Mouse (Mus musculus): Measurements from ENCODE around the gene Pde4b. TPM values are rescaled to one million over a fixed set of nuclear protein-coding genes. Genes with fewer than 3 reads are reported as not detected.

The Pde4b gene
- polyA plus RNA-seq, 1 experiment from 2014 or later, result 49.4 TPM

GRCm38 (mm10) chr4:102570766-102571411 is 483.5 kb downstream of the Pde4b start:
- ATAC-seq (ENCODE audit: low FRiP score, low TSS enrichment) (0 out of 2 replicates have a peak, but pooled peaks have one; percentile 20), DNase-seq (peak; percentile 48)
- Histone ChIP-seq H3K4me3 (replicated peaks; ENCODE audit: low read depth, low read length) (peak overlapping the region; percentile 40), H3K27me3 (ENCODE audit: control insufficient read depth, insufficient read depth, low read length) (0 out of 2 replicates have a peak, but pooled peaks cover 9% of the 10 kb centered on the region), H3K9ac (replicated peaks; ENCODE audit: low read length) (peak overlapping the region; percentile 56), H3K4me1 (ENCODE audit: control insufficient read depth, insufficient read depth, low read length) (peaks cover 32% of the 10 kb centered on the region), H3K4me2 (ENCODE audit: low read length) (peak overlapping the region; percentile 76), H3K9me3 (ENCODE audit: control insufficient read depth, low read length) (no peaks in the 10 kb centered on the region), H3K27ac (replicated peaks; ENCODE audit: low read depth, low read length) (0 out of 2 replicates have a peak overlapping the region, but pooled peaks have one; percentile 52), H3K36me3 (ENCODE audit: control insufficient read depth, insufficient read depth, low read length) (no peaks in the 10 kb centered on the region)
- WGBS, result 3% methylated on average over 20 of the region's 20 CpGs

GRCm38 (mm10) chr4:102572031-102572430 is 484.7 kb downstream of the Pde4b start:
- no peak overlapping the region for H3K27ac ChIP-seq (replicated peaks; ENCODE audit: low read depth, low read length)
- peaks cover 29% of the 10 kb centered on the region for H3K4me1 ChIP-seq (ENCODE audit: control insufficient read depth, insufficient read depth, low read length)
- 0 out of 2 replicates have a peak, but pooled peaks cover 9% of the 10 kb centered on the region for H3K27me3 ChIP-seq (ENCODE audit: control insufficient read depth, insufficient read depth, low read length)
- DNase-seq (no peak), ATAC-seq (ENCODE audit: low FRiP score, low TSS enrichment) (no peak)
- H3K36me3 ChIP-seq (ENCODE audit: control insufficient read depth, insufficient read depth, low read length), result no peaks in the 10 kb centered on the region
- 0 out of 2 replicates have a peak overlapping the region, but pooled peaks have one; percentile 76 for H3K4me2 ChIP-seq (ENCODE audit: low read length)
- WGBS, result 82% methylated on average over 6 of the region's 6 CpGs
- no peaks in the 10 kb centered on the region for H3K9me3 ChIP-seq (ENCODE audit: control insufficient read depth, low read length)
- H3K4me3 ChIP-seq (replicated peaks; ENCODE audit: low read depth, low read length), result no peak overlapping the region
- H3K9ac ChIP-seq (replicated peaks; ENCODE audit: low read length), result no peak overlapping the region

GRCm38 (mm10) chr4:102572591-102572990 is 485.2 kb downstream of the Pde4b start:
- Histone ChIP-seq H3K4me2 (ENCODE audit: low read length) (0 out of 2 replicates have a peak overlapping the region, but pooled peaks have one; percentile 12), H3K4me1 (ENCODE audit: control insufficient read depth, insufficient read depth, low read length) (peaks cover 26% of the 10 kb centered on the region), H3K27ac (replicated peaks; ENCODE audit: low read depth, low read length) (no peak overlapping the region), H3K9me3 (ENCODE audit: control insufficient read depth, low read length) (no peaks in the 10 kb centered on the region), H3K27me3 (ENCODE audit: control insufficient read depth, insufficient read depth, low read length) (0 out of 2 replicates have a peak, but pooled peaks cover 9% of the 10 kb centered on the region), H3K9ac (replicated peaks; ENCODE audit: low read length) (no peak overlapping the region), H3K36me3 (ENCODE audit: control insufficient read depth, insufficient read depth, low read length) (no peaks in the 10 kb centered on the region), H3K4me3 (replicated peaks; ENCODE audit: low read depth, low read length) (no peak overlapping the region)
- 84% methylated on average over 3 of the region's 3 CpGs for WGBS
- DNase-seq, result no peak
- ATAC-seq (ENCODE audit: low FRiP score, low TSS enrichment), result no peak

GRCm38 (mm10) chr4:102573361-102573781 is 486.0 kb downstream of the Pde4b start:
- no peaks in the 10 kb centered on the region for H3K36me3 ChIP-seq (ENCODE audit: control insufficient read depth, insufficient read depth, low read length)
- H3K4me1 ChIP-seq (ENCODE audit: control insufficient read depth, insufficient read depth, low read length), result peaks cover 25% of the 10 kb centered on the region
- DNase-seq (no peak), ATAC-seq (ENCODE audit: low FRiP score, low TSS enrichment) (no peak)
- H3K4me3 ChIP-seq (replicated peaks; ENCODE audit: low read depth, low read length), result no peak overlapping the region
- 0 out of 2 replicates have a peak, but pooled peaks cover 9% of the 10 kb centered on the region for H3K27me3 ChIP-seq (ENCODE audit: control insufficient read depth, insufficient read depth, low read length)
- 93% methylated on average over 4 of the region's 4 CpGs for WGBS
- H3K9ac ChIP-seq (replicated peaks; ENCODE audit: low read length), result no peak overlapping the region
- no peak overlapping the region for H3K4me2 ChIP-seq (ENCODE audit: low read length)
- H3K27ac ChIP-seq (replicated peaks; ENCODE audit: low read depth, low read length), result no peak overlapping the region
- no peaks in the 10 kb centered on the region for H3K9me3 ChIP-seq (ENCODE audit: control insufficient read depth, low read length)

GRCm38 (mm10) chr4:102574226-102574625 is 486.9 kb downstream of the Pde4b start:
- Histone ChIP-seq H3K4me2 (ENCODE audit: low read length) (no peak overlapping the region), H3K9me3 (ENCODE audit: control insufficient read depth, low read length) (no peaks in the 10 kb centered on the region), H3K9ac (replicated peaks; ENCODE audit: low read length) (no peak overlapping the region), H3K27me3 (ENCODE audit: control insufficient read depth, insufficient read depth, low read length) (0 out of 2 replicates have a peak, but pooled peaks cover 9% of the 10 kb centered on the region), H3K27ac (replicated peaks; ENCODE audit: low read depth, low read length) (no peak overlapping the region), H3K36me3 (ENCODE audit: control insufficient read depth, insufficient read depth, low read length) (no peaks in the 10 kb centered on the region), H3K4me1 (ENCODE audit: control insufficient read depth, insufficient read depth, low read length) (peaks cover 17% of the 10 kb centered on the region), H3K4me3 (replicated peaks; ENCODE audit: low read depth, low read length) (no peak overlapping the region)
- no peak for ATAC-seq (ENCODE audit: low FRiP score, low TSS enrichment)
- WGBS, result 61% methylated on average over 9 of the region's 9 CpGs
- DNase-seq, result no peak

GRCm38 (mm10) chr4:102574666-102575254 is 487.4 kb downstream of the Pde4b start:
- no peak overlapping the region for H3K4me2 ChIP-seq (ENCODE audit: low read length)
- no peak overlapping the region for H3K9ac ChIP-seq (replicated peaks; ENCODE audit: low read length)
- H3K27ac ChIP-seq (replicated peaks; ENCODE audit: low read depth, low read length), result no peak overlapping the region
- no peaks in the 10 kb centered on the region for H3K9me3 ChIP-seq (ENCODE audit: control insufficient read depth, low read length)
- H3K36me3 ChIP-seq (ENCODE audit: control insufficient read depth, insufficient read depth, low read length), result no peaks in the 10 kb centered on the region
- no peak for DNase-seq
- WGBS, result 85% methylated on average over 10 of the region's 10 CpGs
- H3K27me3 ChIP-seq (ENCODE audit: control insufficient read depth, insufficient read depth, low read length), result 0 out of 2 replicates have a peak, but pooled peaks cover 9% of the 10 kb centered on the region
- peaks cover 14% of the 10 kb centered on the region for H3K4me1 ChIP-seq (ENCODE audit: control insufficient read depth, insufficient read depth, low read length)
- no peak overlapping the region for H3K4me3 ChIP-seq (replicated peaks; ENCODE audit: low read depth, low read length)
- ATAC-seq (ENCODE audit: low FRiP score, low TSS enrichment), result no peak

- Histone ChIP-seq H3K9me3 (ENCODE audit: control insufficient read depth, low read length) (no peaks in the 10 kb centered on the region), H3K4me3 (replicated peaks; ENCODE audit: low read depth, low read length) (no peak overlapping the region), H3K36me3 (ENCODE audit: control insufficient read depth, insufficient read depth, low read length) (no peaks in the 10 kb centered on the region), H3K27me3 (ENCODE audit: control insufficient read depth, insufficient read depth, low read length) (0 out of 2 replicates have a peak, but pooled peaks cover 5% of the 10 kb centered on the region), H3K4me2 (ENCODE audit: low read length) (no peak overlapping the region), H3K27ac (replicated peaks; ENCODE audit: low read depth, low read length) (no peak overlapping the region), H3K9ac (replicated peaks; ENCODE audit: low read length) (no peak overlapping the region), H3K4me1 (ENCODE audit: control insufficient read depth, insufficient read depth, low read length) (peaks cover under 1% of the 10 kb centered on the region; the same call in 1 of the 2 replicates)
- WGBS, result 90% methylated on average over 6 of the region's 6 CpGs
- DNase-seq, result no peak
- ATAC-seq (ENCODE audit: low FRiP score, low TSS enrichment), result no peak
These were observed 488.8 kb downstream of the Pde4b start for GRCm38 (mm10) chr4:102576109-102576508.

GRCm38 (mm10) chr4:102577636-102578035 is 490.3 kb downstream of the Pde4b start:
- H3K4me2 ChIP-seq (ENCODE audit: low read length), result no peak overlapping the region
- no peak for DNase-seq
- H3K9ac ChIP-seq (replicated peaks; ENCODE audit: low read length), result no peak overlapping the region
- no peak overlapping the region for H3K27ac ChIP-seq (replicated peaks; ENCODE audit: low read depth, low read length)
- no peaks in the 10 kb centered on the region for H3K27me3 ChIP-seq (ENCODE audit: control insufficient read depth, insufficient read depth, low read length)
- H3K36me3 ChIP-seq (ENCODE audit: control insufficient read depth, insufficient read depth, low read length), result no peaks in the 10 kb centered on the region
- WGBS, result 83% methylated on average over 14 of the region's 14 CpGs
- H3K4me3 ChIP-seq (replicated peaks; ENCODE audit: low read depth, low read length), result no peak overlapping the region
- no peaks in the 10 kb centered on the region for H3K4me1 ChIP-seq (ENCODE audit: control insufficient read depth, insufficient read depth, low read length)
- H3K9me3 ChIP-seq (ENCODE audit: control insufficient read depth, low read length), result no peaks in the 10 kb centered on the region
- ATAC-seq (ENCODE audit: low FRiP score, low TSS enrichment), result no peak

Data from midbrain, embryonic 14.5 days (tissue).